ENCODE assay signal across 8 mouse cellular contexts in the genomic region with DNA sequence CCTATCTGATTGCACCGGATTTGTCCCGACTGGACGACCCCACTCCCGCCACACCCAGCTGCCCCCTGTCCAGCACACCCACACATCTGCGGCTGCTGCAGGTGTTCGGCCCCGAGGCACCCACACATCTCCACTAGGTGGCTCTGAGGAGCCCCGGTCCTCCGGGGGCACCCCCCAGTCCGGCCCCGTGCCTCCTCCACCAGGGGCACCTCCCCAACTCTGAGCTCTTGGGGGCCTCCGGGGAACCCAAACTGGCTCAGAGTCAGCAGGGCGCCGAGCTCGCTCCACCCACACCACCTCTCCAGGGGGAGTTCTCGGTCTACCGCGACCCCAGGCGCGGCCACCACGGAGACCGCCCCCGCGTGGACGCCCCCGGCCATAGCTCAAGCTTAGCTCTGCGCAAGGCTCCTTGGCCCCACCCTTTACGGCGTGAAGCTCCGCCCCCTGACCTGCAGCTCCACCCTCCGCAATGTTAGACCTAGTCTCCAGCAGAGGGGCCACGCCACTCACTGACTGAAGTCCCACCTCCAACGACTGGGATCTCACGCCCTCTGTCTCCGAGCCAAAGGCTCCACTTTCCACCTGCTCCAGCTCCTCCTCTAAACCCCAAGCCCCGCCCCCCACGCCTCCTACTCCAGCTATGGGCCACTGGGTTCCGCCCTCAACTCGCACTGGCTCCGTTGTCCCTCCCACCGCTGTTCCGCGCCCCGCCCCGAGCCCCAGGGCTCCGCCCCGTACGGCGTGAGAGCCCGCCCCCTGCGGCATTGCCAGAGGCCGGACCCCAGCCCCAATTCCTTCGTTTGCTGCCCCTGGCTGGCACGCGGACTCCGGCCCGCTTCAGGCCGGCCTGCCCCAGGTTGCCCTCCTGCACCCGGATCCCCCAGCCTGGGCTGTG. TPM values are rescaled to one million over a fixed set of nuclear protein-coding genes. Genes with fewer than 3 reads are reported as not detected.
A peak's percentile ranks its signal among the peaks of the same experiment; 100 is the strongest.
DNase-seq lines count a peak whose midpoint lies in the region; ATAC-seq and TF ChIP-seq lines count a peak whose summit lies in the region.

No protein-coding gene starts in this region.

- no peaks in the 10 kb centered on the region for H3K27me3 ChIP-seq in E14TG2a.4 (ENCODE audit: insufficient read depth, low read length)
- H3K27me3 ChIP-seq in forebrain, embryonic 12.5 days: no peaks in the 10 kb centered on the region
- H3K27me3 ChIP-seq in heart, postnatal 0 days (ENCODE audit: control insufficient read depth, insufficient read depth, low read length): no peaks in the 10 kb centered on the region
- no peaks in the 10 kb centered on the region for H3K27me3 ChIP-seq in liver, embryonic 16.5 days (ENCODE audit: control insufficient read depth, insufficient read depth, low read depth, low read length)
- H3K27me3 ChIP-seq in neural tube, embryonic 13.5 days: no peaks in the 10 kb centered on the region
- no peaks in the 10 kb centered on the region for H3K27me3 ChIP-seq in testis, adult 2 months (ENCODE audit: control insufficient read depth, insufficient read depth, low read length)

- H3K9ac ChIP-seq in forebrain, embryonic 12.5 days: peak overlapping the region; percentile 68
- peak overlapping the region; percentile 72 for H3K9ac ChIP-seq in heart, postnatal 0 days (replicated peaks; ENCODE audit: low read depth, low read length)
- peak overlapping the region; percentile 92 for H3K9ac ChIP-seq in liver, embryonic 16.5 days (ENCODE audit: low read depth, low read length)
- peak overlapping the region; percentile 80 for H3K9ac ChIP-seq in neural tube, embryonic 13.5 days

- ATAC-seq in forebrain, embryonic 12.5 days (ENCODE audit: low FRiP score): peak; percentile 90
- ATAC-seq in heart, postnatal 0 days (ENCODE audit: insufficient read depth, low read depth): peak; percentile 88
- ATAC-seq in liver, embryonic 16.5 days (ENCODE audit: low read depth): peak; percentile 86
- ATAC-seq in neural tube, embryonic 13.5 days (ENCODE audit: low read depth): peak; percentile 88

- no peaks in the 10 kb centered on the region for H3K9me3 ChIP-seq in E14TG2a.4 (ENCODE audit: low read length)
- H3K9me3 ChIP-seq in forebrain, embryonic 12.5 days: no peaks in the 10 kb centered on the region
- no peaks in the 10 kb centered on the region for H3K9me3 ChIP-seq in heart, postnatal 0 days (replicated peaks; ENCODE audit: control insufficient read depth, low read length)
- H3K9me3 ChIP-seq in liver, embryonic 16.5 days (replicated peaks; ENCODE audit: control insufficient read depth, low read length): no peaks in the 10 kb centered on the region
- no peaks in the 10 kb centered on the region for H3K9me3 ChIP-seq in neural tube, embryonic 13.5 days

- peak overlapping the region; percentile 94 for H3K27ac ChIP-seq in forebrain, embryonic 12.5 days
- peak overlapping the region; percentile 98 for H3K27ac ChIP-seq in heart, postnatal 0 days (ENCODE audit: low read depth)
- peak overlapping the region; percentile 93 for H3K27ac ChIP-seq in liver, embryonic 16.5 days (ENCODE audit: low read length)
- H3K27ac ChIP-seq in neural tube, embryonic 13.5 days (replicated peaks): peak overlapping the region; percentile 94
- H3K27ac ChIP-seq in testis, adult 2 months (ENCODE audit: control insufficient read depth, insufficient read depth, low read depth, low read length): peak overlapping the region; percentile 79

- H3K4me1 ChIP-seq in E14TG2a.4 (replicated peaks; ENCODE audit: low read depth, low read length): peaks cover 69% of the 10 kb centered on the region
- peaks cover 53% of the 10 kb centered on the region for H3K4me1 ChIP-seq in forebrain, embryonic 12.5 days
- H3K4me1 ChIP-seq in heart, postnatal 0 days (ENCODE audit: control insufficient read depth, insufficient read depth): peaks cover 28% of the 10 kb centered on the region
- peaks cover 46% of the 10 kb centered on the region for H3K4me1 ChIP-seq in liver, embryonic 16.5 days (ENCODE audit: control insufficient read depth, low read depth, low read length)
- H3K4me1 ChIP-seq in neural tube, embryonic 13.5 days (replicated peaks): peaks cover 49% of the 10 kb centered on the region
- H3K4me1 ChIP-seq in testis, adult 2 months (ENCODE audit: control insufficient read depth, insufficient read depth, low read length): peaks cover 27% of the 10 kb centered on the region

- WGBS in forebrain, embryonic 12.5 days: under 1% methylated on average over 59 of the region's 59 CpGs
- 1% methylated on average over 58 of the region's 59 CpGs for WGBS in heart, postnatal 0 days
- WGBS in liver, embryonic 16.5 days (ENCODE audit: insufficient replicate concordance): under 1% methylated on average over 56 of the region's 59 CpGs
- 2% methylated on average over 59 of the region's 59 CpGs for WGBS in neural tube, embryonic 13.5 days

- H3K4me2 ChIP-seq in forebrain, embryonic 12.5 days: peak overlapping the region; percentile 64
- peak overlapping the region; percentile 83 for H3K4me2 ChIP-seq in heart, postnatal 0 days (ENCODE audit: low read depth, low read length)
- H3K4me2 ChIP-seq in liver, embryonic 16.5 days (ENCODE audit: low read depth, low read length): peak overlapping the region; percentile 96
- H3K4me2 ChIP-seq in neural tube, embryonic 13.5 days: peak overlapping the region; percentile 92

- peak; percentile 99 for DNase-seq in c-Kit-positive CD71-positive TER-119-positive erythroid progenitor cells, embryonic 14.5 days (ENCODE audit: low spot score)
- peak; percentile 100 for DNase-seq in heart, postnatal 0 days (ENCODE audit: low spot score)
- DNase-seq in kidney, postnatal 4 days: peak; percentile 100

- TF ChIP-seq EP300 in heart, postnatal 0 days (IDR thresholded peaks at IDR 0.05; ENCODE audit: low read depth): 0 out of 2 replicates have a peak, but pooled peaks have one; percentile 22

- peak overlapping the region; percentile 91 for H3K4me3 ChIP-seq in E14TG2a.4 (replicated peaks; ENCODE audit: low read length)
- H3K4me3 ChIP-seq in forebrain, embryonic 12.5 days (replicated peaks): peak overlapping the region; percentile 60
- peak overlapping the region; percentile 75 for H3K4me3 ChIP-seq in heart, postnatal 0 days (ENCODE audit: low read depth, low read length)
- H3K4me3 ChIP-seq in liver, embryonic 16.5 days (ENCODE audit: low read depth, low read length): peak overlapping the region; percentile 88
- H3K4me3 ChIP-seq in neural tube, embryonic 13.5 days: peak overlapping the region; percentile 63
- peak overlapping the region; percentile 97 for H3K4me3 ChIP-seq in testis, adult 2 months (ENCODE audit: control insufficient read depth, low read depth, low read length)

- TF ChIP-seq POLR2A in testis, adult 2 months (IDR thresholded peaks at IDR 0.05; ENCODE audit: control insufficient read depth, low read depth, low read length): no peak

- peak; percentile 29; the same call in 1 of the 2 replicates for TF ChIP-seq CTCF in E14TG2a.4 (conservative IDR thresholded peaks at IDR 0.05; ENCODE audit: low read length)
- peak; percentile 63 for TF ChIP-seq CTCF in heart, postnatal 0 days (IDR thresholded peaks at IDR 0.05; ENCODE audit: low read depth)
- TF ChIP-seq CTCF in testis, adult 2 months (IDR thresholded peaks at IDR 0.05; ENCODE audit: control insufficient read depth, insufficient read depth, insufficient replicate concordance, low read depth, low read length): peak; percentile 55

- H3K36me3 ChIP-seq in E14TG2a.4 (ENCODE audit: insufficient read depth, low read length): peaks cover 64% of the 10 kb centered on the region
- H3K36me3 ChIP-seq in forebrain, embryonic 12.5 days (replicated peaks): peaks cover 33% of the 10 kb centered on the region
- H3K36me3 ChIP-seq in heart, postnatal 0 days (replicated peaks; ENCODE audit: control insufficient read depth, insufficient read depth, low read length): peaks cover 35% of the 10 kb centered on the region
- peaks cover 4% of the 10 kb centered on the region for H3K36me3 ChIP-seq in liver, embryonic 16.5 days (ENCODE audit: control insufficient read depth, insufficient read depth)
- peaks cover 41% of the 10 kb centered on the region for H3K36me3 ChIP-seq in neural tube, embryonic 13.5 days
- no peaks in the 10 kb centered on the region; the same call in 1 of the 2 replicates for H3K36me3 ChIP-seq in testis, adult 2 months (ENCODE audit: control insufficient read depth, insufficient read depth, low read length)

RNA-seq across cellular contexts. Expression of a gene that starts 0.6 kb away (rescaled TPM):
- polyA plus RNA-seq in forebrain, embryonic 12.5 days (2016; fragmentation: Nextera tagmentation; extraction: Ambion mirVana): 76.9 and 79.8 TPM in 2 replicates
- 0.65 and 8.5 TPM in 2 replicates for total RNA-seq in heart, postnatal 0 days (2014; rRNA removed; ENCODE audit: low replicate concordance)
- polyA plus RNA-seq in heart, postnatal 0 days (2015; fragmentation: Nextera tagmentation; extraction: Ambion mirVana): 59.9 and 65.2 TPM in 2 replicates
- polyA plus RNA-seq in liver, embryonic 16.5 days (2015; fragmentation: Nextera tagmentation; extraction: Ambion mirVana): 91.1 and 101 TPM in 2 replicates
- 104 and 120 TPM in 2 replicates for polyA plus RNA-seq in neural tube, embryonic 13.5 days (2015; fragmentation: Nextera tagmentation; extraction: Ambion mirVana)
- 28.3 and 29.1 TPM in 2 replicates for polyA plus RNA-seq in testis, adult 2 months (2012; rRNA removed)

RNA-seq across cellular contexts. Expression of a gene that starts 3.5 kb away (rescaled TPM):
- 22.4 and 24.3 TPM in 2 replicates for polyA plus RNA-seq in forebrain, embryonic 12.5 days (2016; fragmentation: Nextera tagmentation; extraction: Ambion mirVana)
- total RNA-seq in heart, postnatal 0 days (2014; rRNA removed; ENCODE audit: low replicate concordance): 24.9 and 46.0 TPM in 2 replicates
- polyA plus RNA-seq in heart, postnatal 0 days (2015; fragmentation: Nextera tagmentation; extraction: Ambion mirVana): 8.3 and 8.6 TPM in 2 replicates
- 4.8 and 6.6 TPM in 2 replicates for polyA plus RNA-seq in liver, embryonic 16.5 days (2015; fragmentation: Nextera tagmentation; extraction: Ambion mirVana)
- 23.8 and 27.3 TPM in 2 replicates for polyA plus RNA-seq in neural tube, embryonic 13.5 days (2015; fragmentation: Nextera tagmentation; extraction: Ambion mirVana)
- polyA plus RNA-seq in testis, adult 2 months (2012; rRNA removed): 13.9 and 14.6 TPM in 2 replicates

RNA-seq across cellular contexts. Expression of a gene that starts 5.0 kb away (rescaled TPM):
- 237 and 333 TPM in 2 replicates for polyA plus RNA-seq in forebrain, embryonic 12.5 days (2016; fragmentation: Nextera tagmentation; extraction: Ambion mirVana)
- total RNA-seq in heart, postnatal 0 days (2014; rRNA removed; ENCODE audit: low replicate concordance): 88.3 and 100 TPM in 2 replicates
- polyA plus RNA-seq in heart, postnatal 0 days (2015; fragmentation: Nextera tagmentation; extraction: Ambion mirVana): 128 and 132 TPM in 2 replicates
- polyA plus RNA-seq in liver, embryonic 16.5 days (2015; fragmentation: Nextera tagmentation; extraction: Ambion mirVana): 15.9 and 17.4 TPM in 2 replicates
- 191 and 211 TPM in 2 replicates for polyA plus RNA-seq in neural tube, embryonic 13.5 days (2015; fragmentation: Nextera tagmentation; extraction: Ambion mirVana)
- 139 and 154 TPM in 2 replicates for polyA plus RNA-seq in testis, adult 2 months (2012; rRNA removed)

RNA-seq across cellular contexts. Expression of a gene that starts 7.7 kb away (rescaled TPM):
- polyA plus RNA-seq in forebrain, embryonic 12.5 days (2016; fragmentation: Nextera tagmentation; extraction: Ambion mirVana): 40.0 and 42.1 TPM in 2 replicates
- 74.8 and 122 TPM in 2 replicates for total RNA-seq in heart, postnatal 0 days (2014; rRNA removed; ENCODE audit: low replicate concordance)
- 193 and 194 TPM in 2 replicates for polyA plus RNA-seq in heart, postnatal 0 days (2015; fragmentation: Nextera tagmentation; extraction: Ambion mirVana)
- 7.7 and 10.5 TPM in 2 replicates for polyA plus RNA-seq in liver, embryonic 16.5 days (2015; fragmentation: Nextera tagmentation; extraction: Ambion mirVana)
- polyA plus RNA-seq in neural tube, embryonic 13.5 days (2015; fragmentation: Nextera tagmentation; extraction: Ambion mirVana): 37.2 and 39.3 TPM in 2 replicates
- polyA plus RNA-seq in testis, adult 2 months (2012; rRNA removed): 7.5 and 8.4 TPM in 2 replicates

RNA-seq across cellular contexts. Expression of a gene that starts 12.6 kb away (rescaled TPM):
- 15.0 and 18.8 TPM in 2 replicates for polyA plus RNA-seq in forebrain, embryonic 12.5 days (2016; fragmentation: Nextera tagmentation; extraction: Ambion mirVana)
- total RNA-seq in heart, postnatal 0 days (2014; rRNA removed; ENCODE audit: low replicate concordance): 51.4 and 75.2 TPM in 2 replicates
- 58.5 and 59.7 TPM in 2 replicates for polyA plus RNA-seq in heart, postnatal 0 days (2015; fragmentation: Nextera tagmentation; extraction: Ambion mirVana)
- polyA plus RNA-seq in liver, embryonic 16.5 days (2015; fragmentation: Nextera tagmentation; extraction: Ambion mirVana): 9.9 and 10.5 TPM in 2 replicates
- 21.5 and 23.0 TPM in 2 replicates for polyA plus RNA-seq in neural tube, embryonic 13.5 days (2015; fragmentation: Nextera tagmentation; extraction: Ambion mirVana)
- 109 and 123 TPM in 2 replicates for polyA plus RNA-seq in testis, adult 2 months (2012; rRNA removed)

Comparison
In these comparisons a context has a peak if more than half of its experiments do, and no peak if none do; other contexts are left out.
1. Peak in every context shown above with its lines: DNase-seq, ATAC-seq, H3K4me3 ChIP-seq and H3K27ac ChIP-seq.